Mouse (Mus musculus): ENCODE measurements around the gene Hist1h2ag. TPM values are rescaled to one million over a fixed set of nuclear protein-coding genes. Genes with fewer than 3 reads are reported as not detected.
A peak's percentile ranks its signal among the peaks of the same experiment; 100 is the strongest.

Gene Hist1h2ag
- polyA plus RNA-seq, 1 experiment from 2014 or later: 124 TPM

- H3K9me3 ChIP-seq: no peaks in the 10 kb centered on the region
- peak; percentile 82 for ATAC-seq (ENCODE audit: insufficient number of reproducible peaks, insufficient read depth, low FRiP score, low TSS enrichment)
- H3K4me1 ChIP-seq: peaks cover 16% of the 10 kb centered on the region; the same call in 1 of the 2 replicates
- WGBS: under 1% methylated on average over 38 of the region's 38 CpGs
- peak overlapping the region; percentile 55 for H3K4me3 ChIP-seq
- peak overlapping the region; percentile 48 for H3K9ac ChIP-seq
- H3K27ac ChIP-seq: no peak overlapping the region
- H3K36me3 ChIP-seq: no peaks in the 10 kb centered on the region
- H3K4me2 ChIP-seq (replicated peaks): peak overlapping the region; percentile 92
- H3K27me3 ChIP-seq: peaks cover 95% of the 10 kb centered on the region
Measured at GRCm38 (mm10) chr13:22006334-22007120, 36.2 kb downstream of the Hist1h2ag start.

GRCm38 (mm10) chr13:22005605-22006333 is 37.0 kb downstream of the Hist1h2ag start:
- 1% methylated on average over 45 of the region's 45 CpGs for WGBS
- peak overlapping the region; percentile 92 for H3K4me2 ChIP-seq (replicated peaks)
- ATAC-seq (ENCODE audit: insufficient number of reproducible peaks, insufficient read depth, low FRiP score, low TSS enrichment): peak; percentile 89
- no peak overlapping the region for H3K27ac ChIP-seq
- H3K27me3 ChIP-seq: peaks cover 96% of the 10 kb centered on the region
- H3K4me1 ChIP-seq: peaks cover 16% of the 10 kb centered on the region; the same call in 1 of the 2 replicates
- H3K4me3 ChIP-seq: peak overlapping the region; percentile 55
- no peaks in the 10 kb centered on the region for H3K9me3 ChIP-seq
- no peaks in the 10 kb centered on the region for H3K36me3 ChIP-seq
- H3K9ac ChIP-seq: peak overlapping the region; percentile 48

- H3K4me1 ChIP-seq: peaks cover 12% of the 10 kb centered on the region; the same call in 1 of the 2 replicates
- no peak for ATAC-seq (ENCODE audit: insufficient number of reproducible peaks, insufficient read depth, low FRiP score, low TSS enrichment)
- WGBS: 22% methylated on average over 5 of the region's 5 CpGs
Measured at GRCm38 (mm10) chr13:22001823-22002222, 40.9 kb downstream of the Hist1h2ag start.

GRCm38 (mm10) chr13:22001346-22001745 is 41.4 kb downstream of the Hist1h2ag start:
- Histone ChIP-seq H3K27ac (no peak overlapping the region), H3K9me3 (no peaks in the 10 kb centered on the region), H3K36me3 (no peaks in the 10 kb centered on the region), H3K9ac (no peak overlapping the region), H3K4me3 (no peak overlapping the region), H3K4me1 (0 out of 2 replicates have a peak, but pooled peaks cover 8% of the 10 kb centered on the region), H3K27me3 (peaks cover 99% of the 10 kb centered on the region), H3K4me2 (replicated peaks) (no peak overlapping the region)
- no peak for ATAC-seq (ENCODE audit: insufficient number of reproducible peaks, insufficient read depth, low FRiP score, low TSS enrichment)
- WGBS: 57% methylated on average over 2 of the region's 2 CpGs

More at GRCm38 (mm10) chr13:22001823-22002222, 40.9 kb downstream of the Hist1h2ag start:
- Histone ChIP-seq H3K27ac (no peak overlapping the region), H3K9me3 (no peaks in the 10 kb centered on the region), H3K27me3 (peaks cover 99% of the 10 kb centered on the region), H3K4me2 (replicated peaks) (no peak overlapping the region), H3K36me3 (no peaks in the 10 kb centered on the region), H3K4me3 (no peak overlapping the region), H3K9ac (no peak overlapping the region)

- no peak overlapping the region for H3K9ac ChIP-seq
- no peak for ATAC-seq (ENCODE audit: insufficient number of reproducible peaks, insufficient read depth, low FRiP score, low TSS enrichment)
- peaks cover 86% of the 10 kb centered on the region for H3K27me3 ChIP-seq
- no peak overlapping the region for H3K4me3 ChIP-seq
- no peak overlapping the region for H3K27ac ChIP-seq
- H3K4me1 ChIP-seq: peaks cover 3% of the 10 kb centered on the region; the same call in 1 of the 2 replicates
- WGBS: 33% methylated on average over 4 of the region's 4 CpGs
- no peaks in the 10 kb centered on the region for H3K9me3 ChIP-seq
- H3K36me3 ChIP-seq: no peaks in the 10 kb centered on the region
- H3K4me2 ChIP-seq (replicated peaks): no peak overlapping the region
Measured at GRCm38 (mm10) chr13:21999147-21999546, 43.6 kb downstream of the Hist1h2ag start.

GRCm38 (mm10) chr13:21998412-21998811 is 44.3 kb downstream of the Hist1h2ag start:
- 21% methylated on average over 3 of the region's 3 CpGs for WGBS
- ATAC-seq (ENCODE audit: insufficient number of reproducible peaks, insufficient read depth, low FRiP score, low TSS enrichment): no peak
- Histone ChIP-seq H3K9me3 (no peaks in the 10 kb centered on the region), H3K36me3 (no peaks in the 10 kb centered on the region), H3K4me1 (peaks cover 3% of the 10 kb centered on the region; the same call in 1 of the 2 replicates), H3K27ac (no peak overlapping the region), H3K27me3 (peaks cover 82% of the 10 kb centered on the region), H3K4me2 (replicated peaks) (no peak overlapping the region), H3K4me3 (no peak overlapping the region), H3K9ac (no peak overlapping the region)

- H3K27me3 ChIP-seq: peaks cover 79% of the 10 kb centered on the region
- peak overlapping the region; percentile 33; the same call in 1 of the 2 replicates for H3K4me2 ChIP-seq (replicated peaks)
- peaks cover 3% of the 10 kb centered on the region; the same call in 1 of the 2 replicates for H3K4me1 ChIP-seq
- H3K9ac ChIP-seq: no peak overlapping the region
- no peak overlapping the region for H3K4me3 ChIP-seq
- no peaks in the 10 kb centered on the region for H3K36me3 ChIP-seq
- 7% methylated on average over 4 of the region's 4 CpGs for WGBS
- no peak overlapping the region for H3K27ac ChIP-seq
- no peaks in the 10 kb centered on the region for H3K9me3 ChIP-seq
- no peak for ATAC-seq (ENCODE audit: insufficient number of reproducible peaks, insufficient read depth, low FRiP score, low TSS enrichment)
Measured at GRCm38 (mm10) chr13:21997821-21998220, 44.9 kb downstream of the Hist1h2ag start.

GRCm38 (mm10) chr13:21997201-21997820 is 45.4 kb downstream of the Hist1h2ag start:
- Histone ChIP-seq H3K9ac (no peak overlapping the region), H3K4me1 (peaks cover 3% of the 10 kb centered on the region; the same call in 1 of the 2 replicates), H3K27me3 (peaks cover 74% of the 10 kb centered on the region), H3K4me3 (peak overlapping the region; percentile 17; the same call in 1 of the 2 replicates), H3K9me3 (no peaks in the 10 kb centered on the region), H3K27ac (no peak overlapping the region), H3K36me3 (no peaks in the 10 kb centered on the region), H3K4me2 (replicated peaks) (peak overlapping the region; percentile 33)
- ATAC-seq (ENCODE audit: insufficient number of reproducible peaks, insufficient read depth, low FRiP score, low TSS enrichment): no peak
- 2% methylated on average over 21 of the region's 21 CpGs for WGBS

GRCm38 (mm10) chr13:21996840-21997185 is 45.9 kb downstream of the Hist1h2ag start:
- Histone ChIP-seq H3K9me3 (no peaks in the 10 kb centered on the region), H3K27me3 (peaks cover 69% of the 10 kb centered on the region), H3K4me1 (peaks cover 3% of the 10 kb centered on the region; the same call in 1 of the 2 replicates), H3K27ac (no peak overlapping the region), H3K36me3 (no peaks in the 10 kb centered on the region), H3K9ac (no peak overlapping the region), H3K4me2 (replicated peaks) (peak overlapping the region; percentile 33), H3K4me3 (peak overlapping the region; percentile 17)
- no peak for ATAC-seq (ENCODE audit: insufficient number of reproducible peaks, insufficient read depth, low FRiP score, low TSS enrichment)
- 0% methylated on average over 13 of the region's 13 CpGs for WGBS

GRCm38 (mm10) chr13:21996101-21996839 is 46.5 kb downstream of the Hist1h2ag start:
- Histone ChIP-seq H3K9me3 (no peaks in the 10 kb centered on the region), H3K9ac (no peak overlapping the region), H3K4me1 (peaks cover 3% of the 10 kb centered on the region; the same call in 1 of the 2 replicates), H3K36me3 (no peaks in the 10 kb centered on the region), H3K27ac (no peak overlapping the region), H3K27me3 (peaks cover 63% of the 10 kb centered on the region), H3K4me3 (peak overlapping the region; percentile 30), H3K4me2 (replicated peaks) (peak overlapping the region; percentile 50)
- WGBS: 2% methylated on average over 12 of the region's 12 CpGs
- no peak for ATAC-seq (ENCODE audit: insufficient number of reproducible peaks, insufficient read depth, low FRiP score, low TSS enrichment)

Data from embryonic facial prominence, embryonic 12.5 days (tissue).